Mouse (Mus musculus) cortical plate, adult 2 months (tissue): ENCODE measurements around the gene Dnajc13.

Experiments
- CTCF ChIP-seq: fragments of 200-500 bp; IDR thresholded peaks from 2 replicates; pipeline ENCODE4 v1.5.1; 2011; ENCODE audit warnings: mild to moderate bottlenecking, control low read depth, low read length; ENCODE audit not compliant: insufficient read depth; ENCODE audit errors: extremely low read depth
- POLR2A ChIP-seq: fragments of 200-500 bp; IDR thresholded peaks from 2 replicates; pipeline ENCODE4 v1.6.1; 2011; ENCODE audit warnings: mild to moderate bottlenecking, low read length, control low read depth; ENCODE audit not compliant: insufficient read depth; ENCODE audit errors: extremely low read depth

DNA sequence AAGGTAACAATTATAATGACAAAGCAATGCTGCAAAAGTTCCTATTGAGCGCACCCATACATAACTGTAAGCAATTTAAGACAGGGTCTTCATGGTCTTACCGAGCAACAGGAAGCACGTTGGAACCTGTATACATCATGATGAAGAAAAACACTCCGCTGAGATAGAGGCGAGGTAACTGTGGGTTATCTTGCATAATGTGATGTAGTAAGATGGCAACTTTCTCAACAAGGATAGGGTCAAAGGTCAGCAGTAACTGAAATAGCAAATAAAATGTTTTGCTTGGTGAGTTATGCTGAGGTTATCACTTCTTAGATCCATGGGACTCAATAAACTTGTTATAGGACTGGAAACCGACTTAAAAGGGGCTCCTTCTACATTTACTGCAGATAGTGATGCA lies 70.2 kb downstream of the Dnajc13 start:
- TF ChIP-seq CTCF (no peak), POLR2A (no peak)
